Mouse (Mus musculus) liver, embryonic 12.5 days (tissue): ENCODE measurements around the gene Pes1. TPM values are rescaled to one million over a fixed set of nuclear protein-coding genes. Genes with fewer than 3 reads are reported as not detected.
A peak's percentile ranks its signal among the peaks of the same experiment; 100 is the strongest.

Experiments
- ATAC-seq: fragments of 200-750 bp; cut with Nextera tagmentation; 2 replicates; pipeline ENCODE4 v1.8.0; 2017; ENCODE audit warnings: moderate number of reproducible peaks, mild to moderate bottlenecking, moderate library complexity
- H3K27ac ChIP-seq: fragments of 300-500 bp; sonication (generic); 2 replicates; pipeline ENCODE4 v1.5.1; 2016; ENCODE audit warnings: mild to moderate bottlenecking
- H3K27me3 ChIP-seq: fragments of 300-500 bp; sonication (generic); replicated peaks from 2 replicates; pipeline ENCODE4 v1.6.1; 2016; ENCODE audit warnings: mild to moderate bottlenecking, moderate library complexity
- H3K36me3 ChIP-seq: fragments of 300-500 bp; sonication (generic); 2 replicates; pipeline ENCODE4 v1.6.1; 2016; ENCODE audit warnings: mild to moderate bottlenecking, moderate library complexity
- H3K4me1 ChIP-seq: fragments of 300-500 bp; sonication (generic); 2 replicates; pipeline ENCODE4 v1.6.1; 2016
- H3K4me2 ChIP-seq: fragments of 300-500 bp; sonication (generic); 2 replicates; pipeline ENCODE4 v1.6.1; 2016; ENCODE audit warnings: mild to moderate bottlenecking, moderate library complexity
- H3K4me3 ChIP-seq: fragments of 300-500 bp; sonication (generic); 2 replicates; pipeline ENCODE4 v1.5.1; 2016; ENCODE audit warnings: mild to moderate bottlenecking, moderate library complexity
- H3K9ac ChIP-seq: fragments of 300-500 bp; sonication (generic); 2 replicates; pipeline ENCODE4 v1.6.1; 2016; ENCODE audit warnings: mild to moderate bottlenecking, moderate library complexity
- H3K9me3 ChIP-seq: fragments of 300-500 bp; sonication (generic); replicated peaks from 2 replicates; pipeline ENCODE4 v1.6.1; 2016; ENCODE audit warnings: mild to moderate bottlenecking, moderate library complexity
- WGBS: fragments of 180-500 bp; shearing (Covaris S2); methylation state at CpG from one replicate; pipeline ENCODE4 v1.1.7; 2016; ENCODE audit not compliant: insufficient replicate concordance; 5-methylcytosine and 5-hydroxymethylcytosine counted together
- polyA plus RNA-seq: library from polyadenylated mRNA; unstranded; fragments of >200 nt; fragmentation: Nextera tagmentation; extraction: Ambion mirVana; gene quantifications from 2 replicates; pipeline ENCODE4 v1.2.1, GENCODE M21; 2016

Pes1 gene
- polyA plus RNA-seq, 1 experiment from 2014 or later: 74.0 TPM

GRCm38 (mm10) chr11:3969837-3970236 is 6.1 kb downstream of the Pes1 start:
- Histone ChIP-seq H3K36me3 (peaks cover 86% of the 10 kb centered on the region), H3K9me3 (no peaks in the 10 kb centered on the region), H3K4me1 (peaks cover 17% of the 10 kb centered on the region), H3K27ac (no peak overlapping the region), H3K9ac (no peak overlapping the region), H3K27me3 (no peaks in the 10 kb centered on the region), H3K4me2 (no peak overlapping the region), H3K4me3 (no peak overlapping the region)
- ATAC-seq: no peak
- 69% methylated on average over 3 of the region's 3 CpGs for WGBS

GRCm38 (mm10) chr11:3970361-3970760 is 6.6 kb downstream of the Pes1 start:
- WGBS: 84% methylated on average over 7 of the region's 7 CpGs
- H3K36me3 ChIP-seq: peaks cover 91% of the 10 kb centered on the region
- no peak overlapping the region for H3K27ac ChIP-seq
- peaks cover 12% of the 10 kb centered on the region for H3K4me1 ChIP-seq
- no peaks in the 10 kb centered on the region for H3K9me3 ChIP-seq
- H3K4me2 ChIP-seq: no peak overlapping the region
- no peaks in the 10 kb centered on the region for H3K27me3 ChIP-seq
- ATAC-seq: no peak
- no peak overlapping the region for H3K9ac ChIP-seq
- H3K4me3 ChIP-seq: no peak overlapping the region

- 79% methylated on average over 7 of the region's 7 CpGs for WGBS
- no peaks in the 10 kb centered on the region for H3K9me3 ChIP-seq
- no peaks in the 10 kb centered on the region for H3K4me1 ChIP-seq
- no peak overlapping the region for H3K9ac ChIP-seq
- H3K27me3 ChIP-seq: no peaks in the 10 kb centered on the region
- no peak overlapping the region for H3K4me2 ChIP-seq
- H3K36me3 ChIP-seq: peaks cover 100% of the 10 kb centered on the region
- no peak overlapping the region for H3K27ac ChIP-seq
- no peak overlapping the region for H3K4me3 ChIP-seq
- ATAC-seq: no peak
These were observed 9.3 kb downstream of the Pes1 start for GRCm38 (mm10) chr11:3973081-3973480.

GRCm38 (mm10) chr11:3974311-3974710 is 10.5 kb downstream of the Pes1 start:
- H3K9ac ChIP-seq: no peak overlapping the region
- H3K4me3 ChIP-seq: no peak overlapping the region
- no peaks in the 10 kb centered on the region for H3K9me3 ChIP-seq
- H3K27ac ChIP-seq: no peak overlapping the region
- no peak overlapping the region for H3K4me2 ChIP-seq
- 70% methylated on average over 3 of the region's 3 CpGs for WGBS
- no peaks in the 10 kb centered on the region for H3K27me3 ChIP-seq
- H3K36me3 ChIP-seq: peaks cover 100% of the 10 kb centered on the region
- no peaks in the 10 kb centered on the region for H3K4me1 ChIP-seq
- ATAC-seq: no peak

GRCm38 (mm10) chr11:3976678-3977077 is 12.9 kb downstream of the Pes1 start, which contains the start of gene 4930556J24Rik:
4930556J24Rik (minus strand) TSS chr11:3976778.
- WGBS: 81% methylated on average over 6 of the region's 6 CpGs
- no peaks in the 10 kb centered on the region for H3K4me1 ChIP-seq
- H3K27ac ChIP-seq: no peak within 1 kb of the TSS
- no peak within 1 kb of the TSS for H3K4me3 ChIP-seq
- no peak within 1 kb of the TSS for H3K4me2 ChIP-seq
- no peaks in the 10 kb centered on the region for H3K9me3 ChIP-seq
- no peak for ATAC-seq
- no peaks in the 10 kb centered on the region for H3K27me3 ChIP-seq
- H3K36me3 ChIP-seq: peaks cover 97% of the 10 kb centered on the region
- H3K9ac ChIP-seq: no peak within 1 kb of the TSS

- Histone ChIP-seq H3K4me2 (no peak overlapping the region), H3K4me3 (no peak overlapping the region), H3K9ac (no peak overlapping the region), H3K27me3 (peaks cover 16% of the 10 kb centered on the region), H3K27ac (no peak overlapping the region), H3K36me3 (peaks cover 79% of the 10 kb centered on the region), H3K9me3 (no peaks in the 10 kb centered on the region), H3K4me1 (0 out of 2 replicates have a peak, but pooled peaks cover 12% of the 10 kb centered on the region)
- WGBS: 85% methylated on average over 5 of the region's 5 CpGs
- ATAC-seq: no peak
These were observed 14.6 kb downstream of the Pes1 start for GRCm38 (mm10) chr11:3978421-3978820.

GRCm38 (mm10) chr11:3981536-3981935 is 17.8 kb downstream of the Pes1 start:
- H3K9me3 ChIP-seq: no peaks in the 10 kb centered on the region
- 47% methylated on average over 6 of the region's 6 CpGs for WGBS
- H3K27me3 ChIP-seq: peaks cover 44% of the 10 kb centered on the region
- no peak for ATAC-seq
- no peak overlapping the region for H3K4me3 ChIP-seq
- H3K9ac ChIP-seq: no peak overlapping the region
- H3K36me3 ChIP-seq: peaks cover 48% of the 10 kb centered on the region
- no peak overlapping the region for H3K27ac ChIP-seq
- H3K4me2 ChIP-seq: no peak overlapping the region
- 0 out of 2 replicates have a peak, but pooled peaks cover 16% of the 10 kb centered on the region for H3K4me1 ChIP-seq

GRCm38 (mm10) chr11:3982275-3983209 is 18.8 kb downstream of the Pes1 start:
- Histone ChIP-seq H3K4me3 (no peak overlapping the region), H3K27ac (no peak overlapping the region), H3K9me3 (no peaks in the 10 kb centered on the region), H3K27me3 (peaks cover 47% of the 10 kb centered on the region), H3K9ac (no peak overlapping the region), H3K4me1 (0 out of 2 replicates have a peak, but pooled peaks cover 16% of the 10 kb centered on the region), H3K4me2 (peak overlapping the region; percentile 53; the same call in 1 of the 2 replicates), H3K36me3 (peaks cover 38% of the 10 kb centered on the region)
- ATAC-seq: peak; percentile 16; the same call in 1 of the 2 replicates
- 54% methylated on average over 7 of the region's 7 CpGs for WGBS

- Histone ChIP-seq H3K4me3 (peak within 1 kb of the TSS; percentile 44), H3K27ac (no peak within 1 kb of the TSS), H3K4me2 (peak within 1 kb of the TSS; percentile 53), H3K9me3 (no peaks in the 10 kb centered on the region), H3K36me3 (peaks cover 30% of the 10 kb centered on the region), H3K9ac (no peak within 1 kb of the TSS), H3K27me3 (peaks cover 47% of the 10 kb centered on the region), H3K4me1 (0 out of 2 replicates have a peak, but pooled peaks cover 16% of the 10 kb centered on the region)
- ATAC-seq: peak; percentile 44
- WGBS: 2% methylated on average over 31 of the region's 37 CpGs
These were observed 19.6 kb downstream of the Pes1 start, which contains the start of gene Gal3st1 for GRCm38 (mm10) chr11:3983291-3983862. Gal3st1 (plus strand) TSS chr11:3983636.

- H3K4me1 ChIP-seq: 0 out of 2 replicates have a peak, but pooled peaks cover 16% of the 10 kb centered on the region
- H3K27ac ChIP-seq: no peak overlapping the region
- H3K9me3 ChIP-seq: no peaks in the 10 kb centered on the region
- H3K27me3 ChIP-seq: peaks cover 47% of the 10 kb centered on the region
- H3K36me3 ChIP-seq: peaks cover 22% of the 10 kb centered on the region
- H3K4me3 ChIP-seq: peak overlapping the region; percentile 44
- ATAC-seq: peak; percentile 24
- H3K4me2 ChIP-seq: peak overlapping the region; percentile 53
- 9% methylated on average over 15 of the region's 15 CpGs for WGBS
- H3K9ac ChIP-seq: no peak overlapping the region
These were observed 20.3 kb downstream of the Pes1 start for GRCm38 (mm10) chr11:3983863-3984745.

GRCm38 (mm10) chr11:3989748-3990147 is 26.0 kb downstream of the Pes1 start:
- H3K9ac ChIP-seq: no peak overlapping the region
- no peaks in the 10 kb centered on the region for H3K4me1 ChIP-seq
- no peak overlapping the region for H3K4me3 ChIP-seq
- no peaks in the 10 kb centered on the region for H3K9me3 ChIP-seq
- no peak overlapping the region for H3K4me2 ChIP-seq
- ATAC-seq: no peak
- WGBS: 69% methylated on average over 3 of the region's 3 CpGs
- H3K27ac ChIP-seq: no peak overlapping the region
- H3K36me3 ChIP-seq: no peaks in the 10 kb centered on the region
- peaks cover 24% of the 10 kb centered on the region for H3K27me3 ChIP-seq
